Mouse (Mus musculus): ENCODE results near the gene Fbxo6. TPM values are rescaled to one million over a fixed set of nuclear protein-coding genes. Genes with fewer than 3 reads are reported as not detected.

Gene Fbxo6
- polyA plus RNA-seq (2014; fragmentation: Illumina TruSeq; extraction: RNeasy Lipid Tissue Mini Kit (QIAGEN cat#74804); ENCODE audit: low read depth, low replicate concordance) = 1.8 TPM

GRCm38 (mm10) chr4:148151267-148152168, at the start of gene Fbxo6:
Gene Fbxo6 (minus strand): TSS chr4:148152140.

GRCm38 (mm10) chr4:148160436-148161390, 8.8 kb upstream of the Fbxo6 start, which contains the start of the genes Fbxo44 and Fbxo2:
Gene Fbxo44 (minus strand): TSS chr4:148160482.
Gene Fbxo2 (plus strand): TSS chr4:148160621.

GRCm38 (mm10) chr4:148130561-148131413, 21.2 kb downstream of the Fbxo6 start, which contains the start of gene Draxin:
Gene Draxin (minus strand): TSS chr4:148130698.

GRCm38 (mm10) chr4:148130133-148130532, 21.8 kb downstream of the Fbxo6 start, which contains the start of gene Mad2l2:
Gene Mad2l2 (plus strand): TSS chr4:148130384.

Other genes with a start within 250 kb of the Fbxo6 start
- 35.9 TPM for gene Mfn2, start 247.4 kb downstream of the Fbxo6 start, polyA plus RNA-seq (2014; fragmentation: Illumina TruSeq; extraction: RNeasy Lipid Tissue Mini Kit (QIAGEN cat#74804); ENCODE audit: low read depth, low replicate concordance)
- 0.45 TPM for gene Plod1, start 215.4 kb downstream of the Fbxo6 start, polyA plus RNA-seq (2014; fragmentation: Illumina TruSeq; extraction: RNeasy Lipid Tissue Mini Kit (QIAGEN cat#74804); ENCODE audit: low read depth, low replicate concordance)
- 5.2 TPM for gene 2510039O18Rik, start 211.2 kb downstream of the Fbxo6 start, polyA plus RNA-seq (2014; fragmentation: Illumina TruSeq; extraction: RNeasy Lipid Tissue Mini Kit (QIAGEN cat#74804); ENCODE audit: low read depth, low replicate concordance)
- gene Nppb, start 166.4 kb downstream of the Fbxo6 start, polyA plus RNA-seq (2014; fragmentation: Illumina TruSeq; extraction: RNeasy Lipid Tissue Mini Kit (QIAGEN cat#74804); ENCODE audit: low read depth, low replicate concordance) = not detected
- gene Nppa, start 151.4 kb downstream of the Fbxo6 start, polyA plus RNA-seq (2014; fragmentation: Illumina TruSeq; extraction: RNeasy Lipid Tissue Mini Kit (QIAGEN cat#74804); ENCODE audit: low read depth, low replicate concordance) = not detected
- gene Clcn6, start 113.3 kb downstream of the Fbxo6 start, polyA plus RNA-seq (2014; fragmentation: Illumina TruSeq; extraction: RNeasy Lipid Tissue Mini Kit (QIAGEN cat#74804); ENCODE audit: low read depth, low replicate concordance) = 4.0 TPM
- gene Mthfr, start 113.1 kb downstream of the Fbxo6 start, polyA plus RNA-seq (2014; fragmentation: Illumina TruSeq; extraction: RNeasy Lipid Tissue Mini Kit (QIAGEN cat#74804); ENCODE audit: low read depth, low replicate concordance) = 2.7 TPM
- gene Agtrap, start 64.1 kb downstream of the Fbxo6 start, polyA plus RNA-seq (2014; fragmentation: Illumina TruSeq; extraction: RNeasy Lipid Tissue Mini Kit (QIAGEN cat#74804); ENCODE audit: low read depth, low replicate concordance) = 8.2 TPM
- gene Mad2l2, start 21.8 kb downstream of the Fbxo6 start, polyA plus RNA-seq (2014; fragmentation: Illumina TruSeq; extraction: RNeasy Lipid Tissue Mini Kit (QIAGEN cat#74804); ENCODE audit: low read depth, low replicate concordance) = 36.6 TPM
- gene Draxin, start 21.4 kb downstream of the Fbxo6 start, polyA plus RNA-seq (2014; fragmentation: Illumina TruSeq; extraction: RNeasy Lipid Tissue Mini Kit (QIAGEN cat#74804); ENCODE audit: low read depth, low replicate concordance) = 0.20 TPM
- 12.3 TPM for gene Fbxo44, start 8.3 kb upstream of the Fbxo6 start, polyA plus RNA-seq (2014; fragmentation: Illumina TruSeq; extraction: RNeasy Lipid Tissue Mini Kit (QIAGEN cat#74804); ENCODE audit: low read depth, low replicate concordance)
- not detected for gene Fbxo2, start 8.5 kb upstream of the Fbxo6 start, polyA plus RNA-seq (2014; fragmentation: Illumina TruSeq; extraction: RNeasy Lipid Tissue Mini Kit (QIAGEN cat#74804); ENCODE audit: low read depth, low replicate concordance)
- not detected for gene Disp3, start 135.8 kb upstream of the Fbxo6 start, polyA plus RNA-seq (2014; fragmentation: Illumina TruSeq; extraction: RNeasy Lipid Tissue Mini Kit (QIAGEN cat#74804); ENCODE audit: low read depth, low replicate concordance)

All from testis, adult 10 weeks (tissue).